Mouse (Mus musculus) kidney, postnatal 4 days (tissue): Measurements from ENCODE around the gene Ssrp1.

Experiments
- DNase-seq, 2 experiments: peaks; one replicate each; pipeline ENCODE4 v3.0.0; 2021; ENCODE audit warnings: mixed read lengths in 2 of 2

The Ssrp1 gene

GRCm38 (mm10) chr2:85038336-85038735 is 1.3 kb downstream of the Ssrp1 start:
- no peak for DNase-seq

GRCm38 (mm10) chr2:85043623-85044022 is 6.6 kb downstream of the Ssrp1 start:
- DNase-seq: no peak

- DNase-seq: no peak
Observed at GRCm38 (mm10) chr2:85046222-85046621, 9.2 kb downstream of the Ssrp1 start.

- DNase-seq: peak in 1 of 2 experiments; percentile 38
Observed at GRCm38 (mm10) chr2:85047081-85047480, 10.0 kb downstream of the Ssrp1 start.

GRCm38 (mm10) chr2:85047596-85048167 is 10.6 kb downstream of the Ssrp1 start, which contains the start of gene Tnks1bp1:
Gene Tnks1bp1, plus strand, starts transcription at chr2:85048022.
- DNase-seq: peak; percentile 98

GRCm38 (mm10) chr2:85048168-85048751 is 11.2 kb downstream of the Ssrp1 start:
- peak; percentile 81 to 88 for DNase-seq

GRCm38 (mm10) chr2:85049277-85049676 is 12.2 kb downstream of the Ssrp1 start:
- DNase-seq: peak in 1 of 2 experiments; percentile 33

GRCm38 (mm10) chr2:85050001-85050634 is 13.1 kb downstream of the Ssrp1 start:
- DNase-seq: peak; percentile 72 to 81

- peak; percentile 53 to 63 for DNase-seq
Observed at GRCm38 (mm10) chr2:85050746-85051145, 13.7 kb downstream of the Ssrp1 start.

- DNase-seq: no peak
Observed at GRCm38 (mm10) chr2:85053192-85053816, 16.3 kb downstream of the Ssrp1 start.

- peak in 1 of 2 experiments; percentile 58 for DNase-seq
Observed at GRCm38 (mm10) chr2:85056711-85057110, 19.7 kb downstream of the Ssrp1 start.

GRCm38 (mm10) chr2:85059677-85060076 is 22.6 kb downstream of the Ssrp1 start:
- DNase-seq: no peak

GRCm38 (mm10) chr2:85060591-85061060 is 23.6 kb downstream of the Ssrp1 start:
- peak; percentile 72 to 79 for DNase-seq

- DNase-seq: peak; percentile 50 to 67
Observed at GRCm38 (mm10) chr2:85061107-85061541, 24.1 kb downstream of the Ssrp1 start.

- DNase-seq: no peak
Observed at GRCm38 (mm10) chr2:85065141-85065875, 28.3 kb downstream of the Ssrp1 start.

- no peak for DNase-seq
Observed at GRCm38 (mm10) chr2:85066937-85067336, 29.9 kb downstream of the Ssrp1 start.

GRCm38 (mm10) chr2:85067903-85068625 is 31.0 kb downstream of the Ssrp1 start:
- no peak for DNase-seq

- DNase-seq: no peak
Observed at GRCm38 (mm10) chr2:85068626-85069025, 31.6 kb downstream of the Ssrp1 start.

GRCm38 (mm10) chr2:85070086-85070485 is 33.1 kb downstream of the Ssrp1 start:
- DNase-seq: no peak

- DNase-seq: no peak
Observed at GRCm38 (mm10) chr2:85071921-85072320, 34.9 kb downstream of the Ssrp1 start.

GRCm38 (mm10) chr2:85073751-85074150 is 36.7 kb downstream of the Ssrp1 start:
- DNase-seq: no peak
